Mouse (Mus musculus): ENCODE data around the gene Ada.
A peak's percentile ranks its signal among the peaks of the same experiment; 100 is the strongest.

Gene Ada

GRCm38 (mm10) chr2:163732021-163732420, 18.0 kb downstream of the Ada start:
- no peak for DNase-seq (ENCODE audit: low spot score in 2 of 2)

GRCm38 (mm10) chr2:163728300-163728699, 21.7 kb downstream of the Ada start:
- no peak for DNase-seq (ENCODE audit: low spot score in 2 of 2)

- no peak for DNase-seq (ENCODE audit: low spot score in 2 of 2)
These were observed 23.2 kb downstream of the Ada start for GRCm38 (mm10) chr2:163726766-163727393.

GRCm38 (mm10) chr2:163722550-163722949, 27.5 kb downstream of the Ada start:
- peak; percentile 58 to 62 for DNase-seq (ENCODE audit: low spot score in 2 of 2)

- DNase-seq (ENCODE audit: low spot score in 2 of 2), result no peak
These were observed 30.4 kb downstream of the Ada start for GRCm38 (mm10) chr2:163719616-163720015.

- DNase-seq (ENCODE audit: low spot score in 2 of 2), result peak; percentile 80 to 85
These were observed 31.0 kb downstream of the Ada start for GRCm38 (mm10) chr2:163718951-163719603.

- DNase-seq (ENCODE audit: low spot score in 2 of 2), result no peak
These were observed 31.5 kb downstream of the Ada start for GRCm38 (mm10) chr2:163718526-163718925.

GRCm38 (mm10) chr2:163716853-163717252, 33.2 kb downstream of the Ada start:
- no peak for DNase-seq (ENCODE audit: low spot score in 2 of 2)

- DNase-seq (ENCODE audit: low spot score in 2 of 2), result no peak
These were observed 33.6 kb downstream of the Ada start for GRCm38 (mm10) chr2:163716448-163716847.

- DNase-seq (ENCODE audit: low spot score in 2 of 2), result no peak
These were observed 36.7 kb downstream of the Ada start for GRCm38 (mm10) chr2:163713340-163713739.

- DNase-seq (ENCODE audit: low spot score in 2 of 2), result no peak
These were observed 37.2 kb downstream of the Ada start for GRCm38 (mm10) chr2:163712874-163713273.

- no peak for DNase-seq (ENCODE audit: low spot score in 2 of 2)
These were observed 37.6 kb downstream of the Ada start for GRCm38 (mm10) chr2:163712473-163712872.

- DNase-seq (ENCODE audit: low spot score in 2 of 2), result peak in 1 of 2 experiments; percentile 48
These were observed 38.6 kb downstream of the Ada start for GRCm38 (mm10) chr2:163711368-163711868.

GRCm38 (mm10) chr2:163710606-163711159, 39.4 kb downstream of the Ada start:
- DNase-seq (ENCODE audit: low spot score in 2 of 2), result no peak

GRCm38 (mm10) chr2:163710000-163710399, 40.0 kb downstream of the Ada start:
- DNase-seq (ENCODE audit: low spot score in 2 of 2), result no peak

GRCm38 (mm10) chr2:163708763-163709250, 41.2 kb downstream of the Ada start:
- DNase-seq (ENCODE audit: low spot score in 2 of 2), result no peak

GRCm38 (mm10) chr2:163708321-163708720, 41.7 kb downstream of the Ada start:
- DNase-seq (ENCODE audit: low spot score in 2 of 2), result no peak

GRCm38 (mm10) chr2:163703599-163704260, 46.3 kb downstream of the Ada start:
- peak in 1 of 2 experiments; percentile 56 for DNase-seq (ENCODE audit: low spot score in 2 of 2)

- no peak for DNase-seq (ENCODE audit: low spot score in 2 of 2)
These were observed 47.1 kb downstream of the Ada start for GRCm38 (mm10) chr2:163702921-163703320.

- no peak for DNase-seq (ENCODE audit: low spot score in 2 of 2)
These were observed 47.6 kb downstream of the Ada start for GRCm38 (mm10) chr2:163702431-163702830.

GRCm38 (mm10) chr2:163699078-163699780, 50.8 kb downstream of the Ada start:
- no peak for DNase-seq (ENCODE audit: low spot score in 2 of 2)
